Mouse (Mus musculus): ENCODE results near the gene Tmem60. TPM values are rescaled to one million over a fixed set of nuclear protein-coding genes. Genes with fewer than 3 reads are reported as not detected.

The Tmem60 gene
- polyA plus RNA-seq, 1 experiment from 2014 or later, result 56.1 TPM

GRCm38 (mm10) chr5:20873146-20873545 lies 8.8 kb upstream of the Tmem60 start:
- 95% methylated on average over 1 of the region's 1 CpGs for WGBS
- Histone ChIP-seq H3K9ac (replicated peaks) (no peak overlapping the region), H3K4me1 (no peaks in the 10 kb centered on the region), H3K27ac (replicated peaks) (no peak overlapping the region), H3K36me3 (no peaks in the 10 kb centered on the region), H3K4me2 (replicated peaks) (no peak overlapping the region), H3K4me3 (no peak overlapping the region), H3K27me3 (no peaks in the 10 kb centered on the region), H3K9me3 (no peaks in the 10 kb centered on the region)
- ATAC-seq (ENCODE audit: low FRiP score, low read depth), result no peak

DNA sequence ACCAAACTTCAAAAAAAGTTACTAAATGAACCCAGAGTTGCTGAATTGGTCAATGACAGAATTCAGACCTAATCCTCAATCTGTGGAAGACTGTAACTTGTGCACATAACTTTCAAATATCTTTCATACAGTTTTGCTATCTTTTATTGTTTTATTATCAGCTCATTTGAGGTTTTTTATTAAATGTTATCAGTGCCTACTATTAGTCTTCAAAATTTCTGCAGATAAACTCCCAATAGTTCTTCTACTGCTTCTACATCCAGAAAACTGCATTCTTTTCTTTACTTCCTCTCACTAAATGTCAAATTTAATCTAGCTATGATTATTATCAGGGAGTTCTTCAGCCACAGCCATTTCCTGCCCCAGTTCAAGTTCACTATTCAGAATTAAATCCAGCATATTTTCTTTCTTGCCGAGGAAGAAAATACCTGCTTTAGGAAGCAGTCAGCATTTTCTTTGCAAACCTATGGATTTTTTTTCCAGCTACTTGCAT lies 5.0 kb upstream of the Tmem60 start:
- no peak overlapping the region for H3K27ac ChIP-seq (replicated peaks)
- no peaks in the 10 kb centered on the region for H3K27me3 ChIP-seq
- H3K9ac ChIP-seq (replicated peaks), result no peak overlapping the region
- no peak overlapping the region for H3K4me3 ChIP-seq
- peaks cover 5% of the 10 kb centered on the region; the same call in 1 of the 2 replicates for H3K4me1 ChIP-seq
- H3K9me3 ChIP-seq, result no peaks in the 10 kb centered on the region
- H3K36me3 ChIP-seq, result no peaks in the 10 kb centered on the region
- no peak for ATAC-seq (ENCODE audit: low FRiP score, low read depth)
- WGBS, result 88% methylated on average over 1 of the region's 1 CpGs
- H3K4me2 ChIP-seq (replicated peaks), result no peak overlapping the region

DNA sequence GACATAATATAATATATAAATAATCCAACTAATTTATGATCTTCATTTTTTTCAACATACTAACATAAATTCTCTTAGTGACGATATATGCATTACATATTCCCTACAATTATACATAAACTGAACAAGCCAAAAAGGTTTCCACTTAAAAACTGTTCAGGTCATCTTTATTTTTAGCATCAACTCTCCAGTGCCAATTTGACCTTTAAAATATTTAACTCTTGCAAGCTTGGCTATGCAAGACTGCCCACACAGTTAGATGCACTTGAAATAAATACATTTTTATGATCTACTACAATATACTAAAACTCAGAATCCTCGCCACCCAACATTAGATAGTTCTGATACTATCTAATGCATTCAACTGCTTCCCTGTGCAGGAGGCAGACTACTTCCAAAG lies 1.6 kb upstream of the Tmem60 start:
- H3K27me3 ChIP-seq, result no peaks in the 10 kb centered on the region
- peak overlapping the region; percentile 60 for H3K4me2 ChIP-seq (replicated peaks)
- H3K9ac ChIP-seq (replicated peaks), result no peak overlapping the region
- peaks cover 17% of the 10 kb centered on the region for H3K4me1 ChIP-seq
- WGBS, result 81% methylated on average over 2 of the region's 2 CpGs
- peak overlapping the region; percentile 91 for H3K4me3 ChIP-seq
- H3K9me3 ChIP-seq, result no peaks in the 10 kb centered on the region
- no peak for ATAC-seq (ENCODE audit: low FRiP score, low read depth)
- no peak overlapping the region for H3K27ac ChIP-seq (replicated peaks)
- H3K36me3 ChIP-seq, result no peaks in the 10 kb centered on the region

- no peaks in the 10 kb centered on the region for H3K27me3 ChIP-seq
- 0 out of 2 replicates have a peak, but pooled peaks cover under 1% of the 10 kb centered on the region for H3K36me3 ChIP-seq
- peak overlapping the region; percentile 60 for H3K4me2 ChIP-seq (replicated peaks)
- peak overlapping the region; percentile 93 for H3K9ac ChIP-seq (replicated peaks)
- peak overlapping the region; percentile 97 for H3K27ac ChIP-seq (replicated peaks)
- H3K4me1 ChIP-seq, result peaks cover 17% of the 10 kb centered on the region
- peak overlapping the region; percentile 91 for H3K4me3 ChIP-seq
- no peak for ATAC-seq (ENCODE audit: low FRiP score, low read depth)
- 2% methylated on average over 44 of the region's 64 CpGs for WGBS
- H3K9me3 ChIP-seq, result no peaks in the 10 kb centered on the region
These were observed 905 bp upstream of the Tmem60 start for GRCm38 (mm10) chr5:20880797-20881775.

- no peak for ATAC-seq (ENCODE audit: low FRiP score, low read depth)
- H3K4me3 ChIP-seq, result no peak overlapping the region
- no peaks in the 10 kb centered on the region for H3K9me3 ChIP-seq
- peaks cover 17% of the 10 kb centered on the region for H3K4me1 ChIP-seq
- H3K9ac ChIP-seq (replicated peaks), result no peak overlapping the region
- H3K4me2 ChIP-seq (replicated peaks), result peak overlapping the region; percentile 60
- 0 out of 2 replicates have a peak, but pooled peaks cover 5% of the 10 kb centered on the region for H3K36me3 ChIP-seq
- H3K27ac ChIP-seq (replicated peaks), result no peak overlapping the region
- H3K27me3 ChIP-seq, result no peaks in the 10 kb centered on the region
- 81% methylated on average over 4 of the region's 4 CpGs for WGBS
These were observed 2.1 kb downstream of the Tmem60 start for GRCm38 (mm10) chr5:20884036-20884620.

DNA sequence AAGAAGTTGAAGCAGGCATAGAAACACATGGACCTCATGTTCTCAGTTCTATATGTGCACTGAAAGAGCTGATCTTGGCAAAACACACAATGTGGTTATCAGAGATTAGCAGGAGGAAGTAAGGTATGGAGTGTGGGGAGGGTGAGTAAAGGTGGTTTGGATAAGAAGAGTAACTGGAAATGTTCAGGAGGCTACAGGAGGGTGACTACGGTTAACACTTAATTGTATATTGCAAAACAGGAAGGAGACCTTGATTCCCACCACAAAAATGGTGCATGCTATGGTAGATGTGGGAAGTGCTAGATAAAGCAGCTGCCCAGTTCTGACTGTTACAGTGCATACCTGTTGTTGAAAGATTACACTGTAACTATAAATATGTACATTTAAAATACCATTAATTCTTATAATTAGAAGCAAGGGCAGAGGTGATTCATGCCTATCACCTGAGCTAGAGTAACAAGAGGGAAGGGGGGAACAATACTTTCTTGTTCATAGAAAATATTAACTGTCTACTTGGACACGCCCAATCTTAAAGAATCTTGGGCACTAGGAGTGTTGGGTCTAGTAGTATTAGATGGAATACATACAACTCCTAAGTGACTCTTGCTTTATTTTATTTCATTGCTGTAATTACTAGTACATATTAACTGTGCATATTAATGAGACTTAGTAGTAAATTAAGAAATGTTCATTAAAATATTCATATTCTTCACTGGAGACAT lies 15.6 kb downstream of the Tmem60 start:
- no peak overlapping the region for H3K9ac ChIP-seq (replicated peaks)
- H3K4me2 ChIP-seq (replicated peaks), result no peak overlapping the region
- no peak overlapping the region for H3K4me3 ChIP-seq
- H3K36me3 ChIP-seq, result peaks cover 32% of the 10 kb centered on the region
- no peaks in the 10 kb centered on the region for H3K27me3 ChIP-seq
- WGBS, result 92% methylated on average over 2 of the region's 2 CpGs
- no peaks in the 10 kb centered on the region for H3K9me3 ChIP-seq
- no peaks in the 10 kb centered on the region for H3K4me1 ChIP-seq
- ATAC-seq (ENCODE audit: low FRiP score, low read depth), result no peak
- no peak overlapping the region for H3K27ac ChIP-seq (replicated peaks)

DNA sequence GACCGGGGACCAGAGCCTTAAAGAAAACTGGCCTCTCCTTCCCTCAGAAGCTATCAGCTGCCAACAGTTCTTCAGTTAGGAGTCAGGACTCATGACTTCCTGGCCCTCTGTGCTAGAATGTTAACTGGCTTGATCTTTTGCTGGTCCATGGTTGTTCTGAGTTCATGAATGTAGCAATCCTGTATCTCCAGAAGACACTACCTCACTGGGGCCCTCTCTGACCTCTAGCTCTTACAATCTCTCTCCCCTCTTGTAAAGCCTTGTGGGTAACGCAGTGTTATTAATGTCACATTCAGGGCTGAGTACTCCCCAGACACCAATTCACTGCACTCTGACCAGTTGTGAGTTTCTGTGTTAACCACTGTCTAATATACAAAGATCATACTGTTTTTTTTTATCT lies 22.7 kb downstream of the Tmem60 start:
- H3K9ac ChIP-seq (replicated peaks), result no peak overlapping the region
- no peak overlapping the region for H3K4me2 ChIP-seq (replicated peaks)
- H3K9me3 ChIP-seq, result no peaks in the 10 kb centered on the region
- WGBS, result 88% methylated on average over 2 of the region's 2 CpGs
- ATAC-seq (ENCODE audit: low FRiP score, low read depth), result no peak
- H3K4me3 ChIP-seq, result no peak overlapping the region
- H3K4me1 ChIP-seq, result no peaks in the 10 kb centered on the region
- H3K27ac ChIP-seq (replicated peaks), result no peak overlapping the region
- no peaks in the 10 kb centered on the region for H3K27me3 ChIP-seq
- H3K36me3 ChIP-seq, result peaks cover 23% of the 10 kb centered on the region

GRCm38 (mm10) chr5:20905437-20905836 lies 23.4 kb downstream of the Tmem60 start:
- no peaks in the 10 kb centered on the region for H3K27me3 ChIP-seq
- no peaks in the 10 kb centered on the region for H3K9me3 ChIP-seq
- no peak for ATAC-seq (ENCODE audit: low FRiP score, low read depth)
- H3K27ac ChIP-seq (replicated peaks), result no peak overlapping the region
- H3K9ac ChIP-seq (replicated peaks), result no peak overlapping the region
- H3K4me2 ChIP-seq (replicated peaks), result no peak overlapping the region
- H3K4me1 ChIP-seq, result no peaks in the 10 kb centered on the region
- no peak overlapping the region for H3K4me3 ChIP-seq
- peaks cover 23% of the 10 kb centered on the region for H3K36me3 ChIP-seq
- 92% methylated on average over 2 of the region's 2 CpGs for WGBS

GRCm38 (mm10) chr5:20906191-20906590 lies 24.2 kb downstream of the Tmem60 start:
- Histone ChIP-seq H3K27ac (replicated peaks) (no peak overlapping the region), H3K4me1 (no peaks in the 10 kb centered on the region), H3K4me2 (replicated peaks) (no peak overlapping the region), H3K4me3 (no peak overlapping the region), H3K36me3 (peaks cover 19% of the 10 kb centered on the region), H3K9me3 (no peaks in the 10 kb centered on the region), H3K27me3 (no peaks in the 10 kb centered on the region), H3K9ac (replicated peaks) (no peak overlapping the region)
- ATAC-seq (ENCODE audit: low FRiP score, low read depth), result no peak
- WGBS, result 96% methylated on average over 7 of the region's 7 CpGs

- no peaks in the 10 kb centered on the region for H3K27me3 ChIP-seq
- no peaks in the 10 kb centered on the region for H3K4me1 ChIP-seq
- no peak for ATAC-seq (ENCODE audit: low FRiP score, low read depth)
- 0 out of 2 replicates have a peak, but pooled peaks cover 4% of the 10 kb centered on the region for H3K36me3 ChIP-seq
- H3K4me2 ChIP-seq (replicated peaks), result no peak overlapping the region
- H3K9ac ChIP-seq (replicated peaks), result no peak overlapping the region
- no peak overlapping the region for H3K27ac ChIP-seq (replicated peaks)
- 91% methylated on average over 2 of the region's 2 CpGs for WGBS
- H3K9me3 ChIP-seq, result no peaks in the 10 kb centered on the region
- no peak overlapping the region for H3K4me3 ChIP-seq
These were observed 29.8 kb downstream of the Tmem60 start for GRCm38 (mm10) chr5:20911741-20912140.

GRCm38 (mm10) chr5:20913372-20914275 lies 31.6 kb downstream of the Tmem60 start:
- Histone ChIP-seq H3K9ac (replicated peaks) (no peak overlapping the region), H3K27ac (replicated peaks) (no peak overlapping the region), H3K9me3 (no peaks in the 10 kb centered on the region), H3K27me3 (no peaks in the 10 kb centered on the region), H3K36me3 (no peaks in the 10 kb centered on the region), H3K4me2 (replicated peaks) (no peak overlapping the region), H3K4me1 (no peaks in the 10 kb centered on the region), H3K4me3 (no peak overlapping the region)
- peak; percentile 23; the same call in 1 of the 2 replicates for ATAC-seq (ENCODE audit: low FRiP score, low read depth)
- WGBS, result 78% methylated on average over 11 of the region's 11 CpGs
